Mouse (Mus musculus) MEL (cell line): ENCODE measurements at regions not wholly inside any gene's neighbourhood (a gene's known extent, or its start where the extent isn't known, plus 50 kb on each side); places are given as distances from the start of the nearest gene placed in this dataset.
A peak's percentile ranks its signal among the peaks of the same experiment; 100 is the strongest.

Experiments
- DNase-seq: peaks from one replicate; pipeline ENCODE4 v3.0.0; 2011; ENCODE audit warnings: low read depth, low spot score
- H3K27ac ChIP-seq: 2 replicates; pipeline ENCODE4 v1.5.1; 2012; ENCODE audit warnings: low read depth, mild to moderate bottlenecking, control low read depth, low read length, moderate library complexity; ENCODE audit not compliant: control insufficient read depth
- H3K27me3 ChIP-seq, 2 experiments: fragments of 150-350 bp in 1 of 2; sonication (generic) in 1 of 2; 2 replicates each; pipeline ENCODE4 v1.6.1; 2012; ENCODE audit warnings: low read length in 2 of 2, mild to moderate bottlenecking in 2 of 2, improper control_type of control experiment in 1 of 2, moderate library complexity in 1 of 2; ENCODE audit not compliant: insufficient read depth in 2 of 2, control insufficient read depth in 1 of 2
- H3K36me3 ChIP-seq, 2 experiments: 2 replicates each; pipeline ENCODE4 v1.6.1; 2012 to 2014; ENCODE audit warnings: low read length in 2 of 2, improper control_type of control experiment in 1 of 2, inconsistent platforms in 1 of 2, mild to moderate bottlenecking in 1 of 2; ENCODE audit not compliant: insufficient read depth in 2 of 2, control insufficient read depth in 1 of 2
- H3K4me1 ChIP-seq, 2 experiments: fragments of 150-350 bp in 1 of 2; sonication (generic) in 1 of 2; 2 replicates each; pipeline ENCODE4 v1.6.1; 2012; ENCODE audit warnings: low read length in 2 of 2, improper control_type of control experiment in 1 of 2, mild to moderate bottlenecking in 1 of 2; ENCODE audit not compliant: insufficient read depth in 2 of 2, control insufficient read depth in 1 of 2
- H3K4me3 ChIP-seq, 2 experiments: fragments of 150-350 bp in 1 of 2; sonication (generic) in 1 of 2; 2 replicates each; pipeline ENCODE4 v1.5.1; 2012; ENCODE audit warnings: low read depth in 2 of 2, low read length in 2 of 2, mild to moderate bottlenecking in 2 of 2, moderate library complexity in 2 of 2, control low read depth in 1 of 2, improper control_type of control experiment in 1 of 2; ENCODE audit not compliant: control insufficient read depth in 1 of 2, insufficient read depth in 1 of 2
- H3K79me2 ChIP-seq: 2 replicates; pipeline ENCODE4 v1.6.1; 2012; ENCODE audit warnings: mild to moderate bottlenecking, low read length, moderate library complexity; ENCODE audit not compliant: control insufficient read depth, poor library complexity, insufficient read depth
- H3K9ac ChIP-seq: 2 replicates; pipeline ENCODE4 v1.6.1; 2012; ENCODE audit warnings: low read depth, mild to moderate bottlenecking, control low read depth, low read length, moderate library complexity; ENCODE audit not compliant: control insufficient read depth, poor library complexity, severe bottlenecking
- H3K9me3 ChIP-seq: fragments of 150-350 bp; sonication (generic); replicated peaks from 2 replicates; pipeline ENCODE4 v1.6.1; 2012; ENCODE audit warnings: mild to moderate bottlenecking, low read length, improper control_type of control experiment, moderate library complexity; ENCODE audit not compliant: insufficient read depth
- BHLHE40 ChIP-seq: IDR thresholded peaks from 2 replicates; pipeline ENCODE4 v1.6.1; 2012; ENCODE audit warnings: low read depth, mild to moderate bottlenecking, inconsistent platforms, low read length, improper control_type of control experiment, borderline replicate concordance
- ELF1 ChIP-seq: IDR thresholded peaks from 2 replicates; pipeline ENCODE4 v1.6.1; 2014; ENCODE audit warnings: low read depth, mild to moderate bottlenecking, inconsistent platforms, low read length, improper control_type of control experiment, moderate library complexity
- EP300 ChIP-seq, 2 experiments: IDR thresholded peaks; 2 replicates each; pipeline ENCODE4 v1.6.1; 2011; ENCODE audit warnings: improper control_type of control experiment in 2 of 2, low read length in 2 of 2, low read depth in 1 of 2, mild to moderate bottlenecking in 1 of 2
- ETS1 ChIP-seq: IDR thresholded peaks from 2 replicates; pipeline ENCODE4 v1.6.1; 2012; ENCODE audit warnings: low read depth, mild to moderate bottlenecking, inconsistent platforms, low read length, improper control_type of control experiment, moderate library complexity
- GATA1 ChIP-seq: IDR thresholded peaks from 2 replicates; pipeline ENCODE4 v1.6.1; 2011; ENCODE audit warnings: low read depth, low read length, improper control_type of control experiment
- MAZ ChIP-seq: IDR thresholded peaks from 2 replicates; pipeline ENCODE4 v1.6.1; 2012; ENCODE audit warnings: low read depth, mild to moderate bottlenecking, inconsistent platforms, low read length, improper control_type of control experiment
- MEF2A ChIP-seq: IDR thresholded peaks from 2 replicates; pipeline ENCODE4 v1.6.1; 2014; ENCODE audit warnings: low read depth, mild to moderate bottlenecking, inconsistent platforms, low read length, improper control_type of control experiment; ENCODE audit not compliant: poor library complexity, insufficient replicate concordance, severe bottlenecking; ENCODE audit errors: extremely low read depth
- MYB ChIP-seq: IDR thresholded peaks from 2 replicates; pipeline ENCODE4 v1.6.1; 2011; ENCODE audit warnings: mild to moderate bottlenecking, low read depth, low read length, improper control_type of control experiment
- NRF1 ChIP-seq: IDR thresholded peaks from 2 replicates; pipeline ENCODE4 v1.6.1; 2014; ENCODE audit warnings: low read depth, mild to moderate bottlenecking, inconsistent platforms, low read length, improper control_type of control experiment, moderate library complexity; ENCODE audit not compliant: poor library complexity, insufficient read depth, severe bottlenecking
- POLR2AphosphoS2 ChIP-seq: IDR thresholded peaks from 2 replicates; pipeline ENCODE4 v1.6.1; 2011; ENCODE audit warnings: low read length, improper control_type of control experiment
- RCOR1 ChIP-seq: IDR thresholded peaks from 2 replicates; pipeline ENCODE4 v1.6.1; 2012; ENCODE audit warnings: low read depth, mild to moderate bottlenecking, inconsistent platforms, low read length, improper control_type of control experiment
- SIN3A ChIP-seq: IDR thresholded peaks from 2 replicates; pipeline ENCODE4 v1.6.1; 2012; ENCODE audit warnings: low read length, improper control_type of control experiment, inconsistent platforms
- SMC3 ChIP-seq: IDR thresholded peaks from 2 replicates; pipeline ENCODE4 v1.6.1; 2011; ENCODE audit warnings: low read depth, low read length, improper control_type of control experiment
- TCF12 ChIP-seq: IDR thresholded peaks from 2 replicates; pipeline ENCODE4 v1.6.1; 2014; ENCODE audit warnings: low read depth, mild to moderate bottlenecking, inconsistent platforms, low read length, improper control_type of control experiment, moderate library complexity
- UBTF ChIP-seq: IDR thresholded peaks from 2 replicates; pipeline ENCODE4 v1.6.1; 2012; ENCODE audit warnings: low read depth, mild to moderate bottlenecking, inconsistent platforms, low read length, improper control_type of control experiment, moderate library complexity, borderline replicate concordance; ENCODE audit not compliant: insufficient read depth
- ZC3H11A ChIP-seq: IDR thresholded peaks from 2 replicates; pipeline ENCODE4 v1.6.1; 2012; ENCODE audit warnings: low read depth, mild to moderate bottlenecking, inconsistent platforms, low read length, improper control_type of control experiment

DNA sequence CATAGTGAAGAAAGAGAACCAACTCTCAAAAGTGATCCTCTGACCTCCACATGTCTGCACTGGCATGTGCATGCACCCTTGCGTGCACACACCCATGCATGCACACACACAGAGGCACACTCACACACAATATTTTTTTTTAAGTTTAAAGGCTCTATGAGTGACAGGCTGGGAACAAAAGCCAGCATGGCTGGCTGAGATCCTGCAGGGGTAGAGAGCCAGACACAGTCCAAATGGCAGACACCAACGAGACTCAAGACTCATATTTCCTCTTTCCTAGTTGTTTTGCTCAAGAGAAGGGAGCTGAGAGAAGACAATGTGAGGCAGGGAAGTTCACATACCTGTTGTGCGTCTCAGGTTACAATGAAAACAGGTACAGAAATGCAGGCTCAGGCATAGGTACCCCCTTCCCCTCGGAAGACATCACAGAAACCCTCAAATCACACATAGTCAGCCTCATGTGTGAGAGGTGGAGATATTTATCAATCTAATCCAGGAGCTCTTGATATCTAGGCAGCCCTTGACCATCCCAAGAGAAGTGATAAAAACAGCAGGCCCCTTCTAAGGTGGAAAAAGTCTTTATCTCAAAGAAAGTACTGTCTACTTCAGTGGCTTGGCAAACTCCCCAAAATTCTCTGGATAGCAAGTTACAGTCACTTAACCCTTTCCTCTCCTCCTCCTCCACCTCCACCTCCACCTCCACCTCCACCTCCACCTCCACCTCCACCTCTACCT lies 101.4 kb upstream of the Cd180 start:
- no peak overlapping the region for H3K9ac ChIP-seq
- DNase-seq: peak; percentile 32
- TF ChIP-seq SIN3A (no peak), GATA1 (peak; percentile 74), EP300 (IDR thresholded peaks at IDR 0.05; ENCODE audit: low read depth in 1 of 2, low read length in 2 of 2) (peak; percentile 65 to 66), ETS1 (0 out of 2 replicates have a peak, but pooled peaks have one; percentile 21), NRF1 (no peak), TCF12 (peak; percentile 80)
- no peaks in the 10 kb centered on the region for H3K36me3 ChIP-seq
- H3K4me1 ChIP-seq: 0 out of 4 replicates have a peak, but pooled peaks cover 0 to 7% of the 10 kb centered on the region in 2 experiments
- peaks cover 0 to 1% of the 10 kb centered on the region in 2 experiments; a peak in 1 of 4 replicates for H3K27me3 ChIP-seq
- H3K9me3 ChIP-seq: no peaks in the 10 kb centered on the region
- H3K27ac ChIP-seq: no peak overlapping the region
- H3K4me3 ChIP-seq: no peak overlapping the region
- H3K79me2 ChIP-seq: no peaks in the 10 kb centered on the region

DNA sequence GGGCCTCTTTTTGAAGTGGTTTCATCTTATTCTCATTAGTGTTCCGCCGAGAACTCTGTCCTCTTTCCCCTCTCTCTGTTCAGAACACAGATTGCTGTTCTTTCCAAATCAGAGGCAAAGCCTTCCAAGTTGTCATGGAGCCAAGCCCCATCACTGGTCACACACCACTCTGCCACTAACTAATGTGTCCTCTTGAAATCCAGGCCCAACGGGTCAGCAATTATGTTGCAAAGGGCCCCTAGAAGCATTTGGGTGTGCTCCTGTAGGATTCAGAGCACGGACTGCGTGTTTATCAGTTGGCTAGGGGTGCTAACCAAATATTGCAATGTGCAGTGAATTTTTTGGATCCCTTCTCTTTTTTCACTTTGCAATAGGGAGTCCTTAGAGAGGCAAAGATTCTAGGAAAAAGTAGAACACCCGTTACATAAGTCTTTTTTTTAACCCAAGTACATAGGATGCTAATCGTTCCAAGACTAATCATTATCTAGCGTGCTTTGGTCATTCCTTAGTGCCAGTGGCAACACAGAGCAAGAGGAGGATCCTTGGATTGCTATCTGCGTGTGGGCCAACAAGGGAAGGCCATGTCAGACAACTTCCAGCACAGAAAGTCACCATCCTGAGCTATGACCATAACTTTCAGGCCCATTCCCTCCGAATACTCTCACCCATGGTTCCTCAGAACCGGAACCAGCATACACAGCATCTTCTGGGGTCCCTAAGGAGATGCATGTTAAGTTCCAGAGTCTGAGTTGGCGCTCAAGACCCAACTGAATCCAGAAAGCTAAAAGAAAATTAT lies 99.8 kb upstream of the Cd180 start:
- no peaks in the 10 kb centered on the region for H3K9me3 ChIP-seq
- H3K9ac ChIP-seq: no peak overlapping the region
- H3K4me3 ChIP-seq: no peak overlapping the region
- H3K36me3 ChIP-seq: no peaks in the 10 kb centered on the region; a peak in 1 of 4 replicates
- TF ChIP-seq MAZ: no peak
- TF ChIP-seq MYB: no peak
- TF ChIP-seq GATA1: no peak
- no peak for TF ChIP-seq RCOR1
- no peak for TF ChIP-seq ZC3H11A
- TF ChIP-seq ELF1: no peak
- no peak for TF ChIP-seq POLR2AphosphoS2
- TF ChIP-seq TCF12: no peak
- TF ChIP-seq UBTF: no peak
- no peak for TF ChIP-seq SMC3
- no peak for TF ChIP-seq BHLHE40
- TF ChIP-seq MEF2A: no peak
- DNase-seq: no peak
- 0 out of 4 replicates have a peak, but pooled peaks cover 0 to 7% of the 10 kb centered on the region in 2 experiments for H3K4me1 ChIP-seq
- no peak overlapping the region for H3K27ac ChIP-seq
- no peaks in the 10 kb centered on the region for H3K79me2 ChIP-seq
- H3K27me3 ChIP-seq: 0 out of 4 replicates have a peak, but pooled peaks cover 0 to under 1% of the 10 kb centered on the region in 2 experiments
